ENCODE assay signal across 8 mouse cellular contexts in the genomic region with DNA sequence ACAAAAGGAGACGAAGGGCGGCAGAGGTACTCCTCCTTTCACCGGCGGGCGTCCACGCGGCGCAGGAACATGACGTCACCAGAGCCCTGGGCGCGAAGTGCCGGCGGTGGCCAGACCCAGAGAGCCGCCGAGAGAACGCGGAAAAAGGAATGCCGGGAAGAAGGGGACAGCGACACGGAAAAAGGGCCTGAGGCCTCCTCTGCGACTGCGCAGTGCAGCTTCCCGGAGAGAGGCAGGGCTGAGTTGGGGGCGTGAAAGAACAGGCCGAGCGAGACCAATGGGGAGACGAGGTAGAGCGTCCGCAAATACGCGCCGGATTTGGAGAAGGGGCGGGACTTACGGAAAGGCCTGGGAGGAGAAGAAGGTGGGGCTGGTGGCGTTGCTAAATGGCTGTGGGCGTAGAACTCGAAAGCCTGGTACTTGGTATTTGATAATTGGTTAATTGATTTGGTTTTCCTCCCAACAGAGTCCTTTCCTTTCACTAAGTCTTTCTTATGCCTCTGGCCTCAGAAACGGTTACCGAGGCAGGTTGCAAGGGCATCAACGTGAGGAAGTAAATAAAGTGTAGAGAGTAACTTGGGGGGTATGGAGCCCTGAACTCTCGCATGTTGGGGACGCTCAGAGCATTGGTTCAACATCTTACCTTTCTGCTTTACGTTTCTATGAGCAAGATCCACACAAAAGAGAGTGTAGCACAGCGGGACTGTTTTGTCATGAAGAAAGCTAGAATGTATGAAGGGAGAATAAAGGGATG. TPM values are rescaled to one million over a fixed set of nuclear protein-coding genes. Genes with fewer than 3 reads are reported as not detected.
DNase-seq lines count a peak whose midpoint lies in the region; ATAC-seq and TF ChIP-seq lines count a peak whose summit lies in the region.

A gene (minus strand): TSS at position 183 of the 754 bp plus-strand sequence.

- H3K4me2 ChIP-seq in forebrain, embryonic 12.5 days: peak within 1 kb of the TSS; percentile 56
- H3K4me2 ChIP-seq in heart, postnatal 0 days (ENCODE audit: low read depth, low read length): peak within 1 kb of the TSS; percentile 68
- H3K4me2 ChIP-seq in liver, embryonic 16.5 days (ENCODE audit: low read depth, low read length): peak within 1 kb of the TSS; percentile 68
- peak within 1 kb of the TSS; percentile 64 for H3K4me2 ChIP-seq in neural tube, embryonic 13.5 days

- no peak for TF ChIP-seq EP300 in heart, postnatal 0 days (IDR thresholded peaks at IDR 0.05; ENCODE audit: low read depth)

- 18% methylated on average over 44 of the region's 44 CpGs for WGBS in forebrain, embryonic 12.5 days
- 15% methylated on average over 43 of the region's 44 CpGs for WGBS in heart, postnatal 0 days
- 8% methylated on average over 44 of the region's 44 CpGs for WGBS in liver, embryonic 16.5 days (ENCODE audit: insufficient replicate concordance)
- WGBS in neural tube, embryonic 13.5 days: 12% methylated on average over 44 of the region's 44 CpGs

- H3K9me3 ChIP-seq in E14TG2a.4 (ENCODE audit: low read length): no peaks in the 10 kb centered on the region
- no peaks in the 10 kb centered on the region for H3K9me3 ChIP-seq in forebrain, embryonic 12.5 days
- H3K9me3 ChIP-seq in heart, postnatal 0 days (replicated peaks; ENCODE audit: control insufficient read depth, low read length): no peaks in the 10 kb centered on the region
- no peaks in the 10 kb centered on the region for H3K9me3 ChIP-seq in liver, embryonic 16.5 days (replicated peaks; ENCODE audit: control insufficient read depth, low read length)
- H3K9me3 ChIP-seq in neural tube, embryonic 13.5 days: no peaks in the 10 kb centered on the region

- no peaks in the 10 kb centered on the region for H3K27me3 ChIP-seq in E14TG2a.4 (ENCODE audit: insufficient read depth, low read length)
- no peaks in the 10 kb centered on the region for H3K27me3 ChIP-seq in forebrain, embryonic 12.5 days
- H3K27me3 ChIP-seq in heart, postnatal 0 days (ENCODE audit: control insufficient read depth, insufficient read depth, low read length): no peaks in the 10 kb centered on the region
- H3K27me3 ChIP-seq in liver, embryonic 16.5 days (ENCODE audit: control insufficient read depth, insufficient read depth, low read depth, low read length): no peaks in the 10 kb centered on the region
- no peaks in the 10 kb centered on the region for H3K27me3 ChIP-seq in neural tube, embryonic 13.5 days
- H3K27me3 ChIP-seq in testis, adult 2 months (ENCODE audit: control insufficient read depth, insufficient read depth, low read length): no peaks in the 10 kb centered on the region

- TF ChIP-seq CTCF in E14TG2a.4 (conservative IDR thresholded peaks at IDR 0.05; ENCODE audit: low read length): no peak
- TF ChIP-seq CTCF in heart, postnatal 0 days (IDR thresholded peaks at IDR 0.05; ENCODE audit: low read depth): no peak
- no peak for TF ChIP-seq CTCF in testis, adult 2 months (IDR thresholded peaks at IDR 0.05; ENCODE audit: control insufficient read depth, insufficient read depth, insufficient replicate concordance, low read depth, low read length)

- TF ChIP-seq POLR2A in testis, adult 2 months (IDR thresholded peaks at IDR 0.05; ENCODE audit: control insufficient read depth, low read depth, low read length): peak; percentile 46

- peak within 1 kb of the TSS; percentile 92 for H3K4me3 ChIP-seq in E14TG2a.4 (replicated peaks; ENCODE audit: low read length)
- H3K4me3 ChIP-seq in forebrain, embryonic 12.5 days (replicated peaks): peak within 1 kb of the TSS; percentile 66
- peak within 1 kb of the TSS; percentile 82 for H3K4me3 ChIP-seq in heart, postnatal 0 days (ENCODE audit: low read depth, low read length)
- peak within 1 kb of the TSS; percentile 84 for H3K4me3 ChIP-seq in liver, embryonic 16.5 days (ENCODE audit: low read depth, low read length)
- H3K4me3 ChIP-seq in neural tube, embryonic 13.5 days: peak within 1 kb of the TSS; percentile 68
- peak within 1 kb of the TSS; percentile 89 for H3K4me3 ChIP-seq in testis, adult 2 months (ENCODE audit: control insufficient read depth, low read depth, low read length)

- peaks cover 4% of the 10 kb centered on the region; the same call in 1 of the 2 replicates for H3K4me1 ChIP-seq in E14TG2a.4 (replicated peaks; ENCODE audit: low read depth, low read length)
- peaks cover 10% of the 10 kb centered on the region; the same call in 1 of the 2 replicates for H3K4me1 ChIP-seq in forebrain, embryonic 12.5 days
- H3K4me1 ChIP-seq in heart, postnatal 0 days (ENCODE audit: control insufficient read depth, insufficient read depth): no peaks in the 10 kb centered on the region
- peaks cover 6% of the 10 kb centered on the region for H3K4me1 ChIP-seq in liver, embryonic 16.5 days (ENCODE audit: control insufficient read depth, low read depth, low read length)
- peaks cover 12% of the 10 kb centered on the region for H3K4me1 ChIP-seq in neural tube, embryonic 13.5 days (replicated peaks)
- peaks cover 2% of the 10 kb centered on the region for H3K4me1 ChIP-seq in testis, adult 2 months (ENCODE audit: control insufficient read depth, insufficient read depth, low read length)

- peak within 1 kb of the TSS; percentile 80 for H3K9ac ChIP-seq in forebrain, embryonic 12.5 days
- H3K9ac ChIP-seq in heart, postnatal 0 days (replicated peaks; ENCODE audit: low read depth, low read length): peak within 1 kb of the TSS; percentile 78
- H3K9ac ChIP-seq in liver, embryonic 16.5 days (ENCODE audit: low read depth, low read length): peak within 1 kb of the TSS; percentile 79
- peak within 1 kb of the TSS; percentile 81 for H3K9ac ChIP-seq in neural tube, embryonic 13.5 days

- peaks cover 7% of the 10 kb centered on the region; the same call in 1 of the 2 replicates for H3K36me3 ChIP-seq in E14TG2a.4 (ENCODE audit: insufficient read depth, low read length)
- no peaks in the 10 kb centered on the region for H3K36me3 ChIP-seq in forebrain, embryonic 12.5 days (replicated peaks)
- no peaks in the 10 kb centered on the region for H3K36me3 ChIP-seq in heart, postnatal 0 days (replicated peaks; ENCODE audit: control insufficient read depth, insufficient read depth, low read length)
- no peaks in the 10 kb centered on the region for H3K36me3 ChIP-seq in liver, embryonic 16.5 days (ENCODE audit: control insufficient read depth, insufficient read depth)
- 0 out of 2 replicates have a peak, but pooled peaks cover 6% of the 10 kb centered on the region for H3K36me3 ChIP-seq in neural tube, embryonic 13.5 days
- no peaks in the 10 kb centered on the region for H3K36me3 ChIP-seq in testis, adult 2 months (ENCODE audit: control insufficient read depth, insufficient read depth, low read length)

- peak; percentile 99 for ATAC-seq in forebrain, embryonic 12.5 days (ENCODE audit: low FRiP score)
- ATAC-seq in heart, postnatal 0 days (ENCODE audit: insufficient read depth, low read depth): peak; percentile 99
- peak; percentile 98 for ATAC-seq in liver, embryonic 16.5 days (ENCODE audit: low read depth)
- ATAC-seq in neural tube, embryonic 13.5 days (ENCODE audit: low read depth): peak; percentile 99

- H3K27ac ChIP-seq in forebrain, embryonic 12.5 days: peak within 1 kb of the TSS; percentile 80
- peak within 1 kb of the TSS; percentile 86 for H3K27ac ChIP-seq in heart, postnatal 0 days (ENCODE audit: low read depth)
- peak within 1 kb of the TSS; percentile 78 for H3K27ac ChIP-seq in liver, embryonic 16.5 days (ENCODE audit: low read length)
- peak within 1 kb of the TSS; percentile 83 for H3K27ac ChIP-seq in neural tube, embryonic 13.5 days (replicated peaks)
- peak within 1 kb of the TSS; percentile 69; the same call in 1 of the 2 replicates for H3K27ac ChIP-seq in testis, adult 2 months (ENCODE audit: control insufficient read depth, insufficient read depth, low read depth, low read length)

- DNase-seq in c-Kit-positive CD71-positive TER-119-positive erythroid progenitor cells, embryonic 14.5 days (ENCODE audit: low spot score): peak; percentile 86
- peak; percentile 96 for DNase-seq in heart, postnatal 0 days (ENCODE audit: low spot score)
- DNase-seq in kidney, postnatal 4 days: peak; percentile 92 to 94

RNA-seq across cellular contexts. Expression of the gene that starts here (rescaled TPM):
- polyA plus RNA-seq in forebrain, embryonic 12.5 days (2016; fragmentation: Nextera tagmentation; extraction: Ambion mirVana): 53.2 and 56.7 TPM in 2 replicates
- total RNA-seq in heart, postnatal 0 days (2014; rRNA removed; ENCODE audit: low replicate concordance): 28.7 and 33.4 TPM in 2 replicates
- polyA plus RNA-seq in heart, postnatal 0 days (2015; fragmentation: Nextera tagmentation; extraction: Ambion mirVana): 15.3 and 16.2 TPM in 2 replicates
- polyA plus RNA-seq in liver, embryonic 16.5 days (2015; fragmentation: Nextera tagmentation; extraction: Ambion mirVana): 8.4 and 9.0 TPM in 2 replicates
- 56.5 and 59.4 TPM in 2 replicates for polyA plus RNA-seq in neural tube, embryonic 13.5 days (2015; fragmentation: Nextera tagmentation; extraction: Ambion mirVana)
- 0.85 and 1.2 TPM in 2 replicates for polyA plus RNA-seq in testis, adult 2 months (2012; rRNA removed)

Comparison
In these comparisons a context has a peak if more than half of its experiments do, and no peak if none do; other contexts are left out.
1. Peak in every context shown above with its lines: DNase-seq, ATAC-seq, H3K4me3 ChIP-seq and H3K27ac ChIP-seq.